Mouse (Mus musculus): ENCODE measurements around the gene Amt. TPM values are rescaled to one million over a fixed set of nuclear protein-coding genes. Genes with fewer than 3 reads are reported as not detected.

Gene Amt
- 6.6 and 7.8 TPM in 2 replicates for polyA plus RNA-seq (2012; rRNA removed)

GRCm38 (mm10) chr9:108296453-108297355, at the start of gene Amt:
Gene Amt, plus strand, starts transcription at chr9:108296853.

DNA sequence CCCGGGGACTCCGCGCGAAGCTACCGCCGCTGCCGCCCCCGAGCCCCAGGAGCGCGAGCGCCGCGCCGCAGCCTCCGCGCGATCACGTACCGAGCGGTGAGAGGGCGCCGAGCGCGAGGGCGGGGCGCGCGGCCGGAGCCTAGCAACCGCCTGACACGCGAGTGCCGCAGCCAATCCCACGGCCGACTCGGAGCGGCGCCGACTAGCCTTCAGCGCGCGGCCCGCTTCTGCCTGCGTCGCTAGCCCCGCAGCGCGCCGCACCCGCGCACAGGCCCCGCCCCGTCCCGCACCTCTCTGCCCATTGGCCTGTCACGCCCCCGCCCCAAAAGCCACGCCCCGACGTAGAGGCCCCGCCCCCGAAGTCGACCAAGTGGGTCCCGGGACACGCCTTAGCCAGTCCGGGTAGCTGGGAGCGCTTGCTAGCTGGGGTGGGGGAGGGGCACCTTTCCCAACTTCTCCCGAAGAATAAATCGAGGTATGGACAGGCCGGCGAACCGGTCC, 32.9 kb upstream of the Amt start, which contains the start of gene Dag1:
Gene Dag1, minus strand, starts transcription at position 269 of the 501 bp plus-strand sequence.

GRCm38 (mm10) chr9:108290016-108290750, 6.5 kb upstream of the Amt start, which contains the start of gene Nicn1:
Gene Nicn1, plus strand, starts transcription at chr9:108290429.

GRCm38 (mm10) chr9:108305629-108306520, 9.2 kb downstream of the Amt start, which contains the start of the genes Rhoa and Tcta:
Gene Rhoa, plus strand, starts transcription at chr9:108306129.
Gene Tcta, minus strand, starts transcription at chr9:108306160.

DNA sequence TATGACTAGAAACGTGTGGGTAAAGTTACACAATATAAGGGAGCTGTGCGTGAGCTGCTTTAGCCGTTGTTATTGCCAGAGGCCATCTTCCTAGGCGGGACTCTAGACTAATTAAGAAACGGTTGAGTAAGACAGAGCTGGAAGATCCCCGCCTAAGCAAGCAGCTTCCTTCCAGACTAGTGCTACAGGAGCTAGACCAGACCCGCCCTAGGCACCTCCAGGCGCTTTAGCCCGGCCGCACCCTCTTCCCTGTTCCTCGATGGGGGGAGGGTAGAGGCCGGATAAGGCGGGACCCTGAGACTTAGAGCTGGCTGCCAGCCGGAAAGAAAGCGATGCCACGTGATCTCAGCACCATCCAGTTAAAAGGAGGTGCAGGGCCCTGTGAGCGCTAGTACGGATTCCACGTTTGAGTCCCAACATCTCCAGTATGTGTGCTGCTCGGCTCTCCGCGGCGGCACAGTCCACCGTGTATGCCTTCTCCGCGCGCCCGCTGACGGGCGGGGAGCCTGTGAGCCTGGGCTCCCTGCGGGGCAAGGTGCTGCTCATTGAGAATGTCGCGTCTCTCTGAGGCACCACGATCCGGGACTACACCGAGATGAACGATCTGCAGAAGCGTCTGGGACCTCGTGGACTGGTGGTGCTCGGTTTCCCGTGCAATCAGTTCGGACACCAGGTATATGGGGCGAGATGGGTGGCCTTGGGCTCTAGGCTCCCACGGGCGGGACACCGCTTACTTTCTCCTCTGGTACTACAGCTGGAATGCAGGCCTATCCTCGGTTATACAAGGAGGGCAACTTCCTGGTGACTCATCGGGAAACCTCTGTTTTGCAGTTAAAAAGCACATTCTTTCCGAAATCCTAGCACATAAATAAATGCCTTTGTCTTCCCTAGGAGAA, 42.5 kb downstream of the Amt start, which contains the start of gene Gpx1:
Gene Gpx1, plus strand, starts transcription at position 18 of the 896 bp plus-strand sequence.

DNA sequence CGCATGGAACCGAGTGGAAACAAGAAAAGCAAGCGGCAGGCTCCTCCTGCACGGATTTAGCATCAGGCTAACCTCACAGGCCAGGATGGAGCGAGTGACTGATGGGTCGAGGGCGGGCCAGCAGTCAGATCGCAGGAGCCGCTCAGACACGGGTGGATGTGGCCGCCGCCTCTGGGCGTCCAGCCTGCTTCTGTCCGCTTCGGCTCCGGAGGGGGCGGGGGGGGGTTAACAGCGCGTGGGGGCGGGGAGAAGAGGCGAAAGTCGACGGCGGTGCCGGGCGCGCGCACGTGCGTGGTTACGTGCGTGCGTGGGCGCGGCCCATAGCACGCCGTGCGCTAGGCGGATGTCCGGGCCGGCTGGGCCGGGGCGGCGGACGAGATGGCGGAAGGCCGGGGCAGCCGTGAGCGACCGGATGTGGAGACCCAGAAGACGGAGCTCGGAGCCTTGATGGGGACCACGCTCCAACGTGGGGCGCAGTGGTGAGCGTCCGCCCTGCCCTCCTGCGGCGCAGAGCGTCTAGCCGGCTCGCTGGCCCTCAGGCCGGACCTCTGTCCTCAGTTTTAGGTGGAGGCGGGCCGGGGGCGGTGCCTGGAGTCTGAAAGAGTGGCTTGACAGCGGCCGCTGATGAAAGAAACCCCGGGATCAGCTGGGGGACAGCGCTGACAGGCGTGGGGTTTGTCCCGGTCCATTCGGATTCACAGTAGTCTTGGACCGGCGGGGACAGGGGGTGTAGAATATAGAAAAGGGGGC, 51.1 kb downstream of the Amt start, which contains the start of gene Usp4:
Gene Usp4, plus strand, starts transcription at position 314 of the 750 bp plus-strand sequence.

Other genes with a start within 250 kb of the Amt start
- gene Gmppb, start 247.6 kb upstream of the Amt start, polyA plus RNA-seq (2012; rRNA removed): 8.2 and 9.5 TPM in 2 replicates
- 0.42 and 0.55 TPM in 2 replicates for gene Amigo3, start 243.7 kb upstream of the Amt start, polyA plus RNA-seq (2012; rRNA removed)
- 17.8 and 19.6 TPM in 2 replicates for gene Mst1, start 216.4 kb upstream of the Amt start, polyA plus RNA-seq (2012; rRNA removed)
- gene Rnf123, start 213.5 kb upstream of the Amt start, polyA plus RNA-seq (2012; rRNA removed): 105 and 129 TPM in 2 replicates
- gene Apeh, start 202.2 kb upstream of the Amt start, polyA plus RNA-seq (2012; rRNA removed): 116 and 139 TPM in 2 replicates
- 0.86 and 0.89 TPM in 2 replicates for gene Bsn, start 106.5 kb upstream of the Amt start, polyA plus RNA-seq (2012; rRNA removed)
- 4.5 and 5.6 TPM in 2 replicates for gene Dag1, start 32.9 kb upstream of the Amt start, polyA plus RNA-seq (2012; rRNA removed)
- gene Nicn1, start 6.4 kb upstream of the Amt start, polyA plus RNA-seq (2012; rRNA removed): 2.7 and 3.1 TPM in 2 replicates
- 77.4 and 89.7 TPM in 2 replicates for gene Rhoa, start 9.3 kb downstream of the Amt start, polyA plus RNA-seq (2012; rRNA removed)
- 8.4 and 10.7 TPM in 2 replicates for gene Tcta, start 9.3 kb downstream of the Amt start, polyA plus RNA-seq (2012; rRNA removed)
- 3,245 and 3,712 TPM in 2 replicates for gene Gpx1, start 42.0 kb downstream of the Amt start, polyA plus RNA-seq (2012; rRNA removed)
- 36.5 and 40.0 TPM in 2 replicates for gene Usp4, start 51.0 kb downstream of the Amt start, polyA plus RNA-seq (2012; rRNA removed)
- gene 1700102P08Rik, start 96.0 kb downstream of the Amt start, polyA plus RNA-seq (2012; rRNA removed): 0.36 and 0.61 TPM in 2 replicates
- 0.17 TPM in 2 replicates for gene Ccdc36, start 131.6 kb downstream of the Amt start, polyA plus RNA-seq (2012; rRNA removed)
- gene BC048562, start 139.6 kb downstream of the Amt start, polyA plus RNA-seq (2012; rRNA removed): not detected in 2 replicates
- 9.1 and 10.2 TPM in 2 replicates for gene Ccdc71, start 163.7 kb downstream of the Amt start, polyA plus RNA-seq (2012; rRNA removed)
- gene Klhdc8b, start 164.7 kb downstream of the Amt start, polyA plus RNA-seq (2012; rRNA removed): 10.9 and 12.7 TPM in 2 replicates
- gene Lamb2, start 182.9 kb downstream of the Amt start, polyA plus RNA-seq (2012; rRNA removed): 7.2 and 7.9 TPM in 2 replicates
- 29.8 and 34.1 TPM in 2 replicates for gene Usp19, start 193.7 kb downstream of the Amt start, polyA plus RNA-seq (2012; rRNA removed)
- 97.1 and 108 TPM in 2 replicates for gene Qars, start 210.9 kb downstream of the Amt start, polyA plus RNA-seq (2012; rRNA removed)
- gene Qrich1, start 220.0 kb downstream of the Amt start, polyA plus RNA-seq (2012; rRNA removed): 36.9 and 46.0 TPM in 2 replicates